Mouse (Mus musculus) erythroid progenitor cell, adult 5-6 weeks (primary cell): ENCODE measurements around the gene Nxph4. TPM values are rescaled to one million over a fixed set of nuclear protein-coding genes. Genes with fewer than 3 reads are reported as not detected.

Experiments
- ATAC-seq: replicated peaks from 2 replicates; pipeline ENCODE4 v1.8.0; 2016; ENCODE audit warnings: moderate number of reproducible peaks, mild to moderate bottlenecking, moderate TSS enrichment, inconsistent platforms; ENCODE audit not compliant: poor library complexity, low FRiP score, severe bottlenecking
- total RNA-seq, 2 experiments: library from RNA; stranded (forward) in 1 of 2; stranded (reverse) in 1 of 2; fragments of 150-400 nt in 1 of 2; fragments of 186-747, 209-891 nt in 1 of 2; gene quantifications; 2 replicates each; pipeline versions ENCODE4 v1.2.3 to v1.2.4; 2015 to 2017; ENCODE audit warnings: low replicate concordance in 2 of 2

Nxph4 gene
- total RNA-seq, 2 experiments from 2014 or later = not detected

DNA sequence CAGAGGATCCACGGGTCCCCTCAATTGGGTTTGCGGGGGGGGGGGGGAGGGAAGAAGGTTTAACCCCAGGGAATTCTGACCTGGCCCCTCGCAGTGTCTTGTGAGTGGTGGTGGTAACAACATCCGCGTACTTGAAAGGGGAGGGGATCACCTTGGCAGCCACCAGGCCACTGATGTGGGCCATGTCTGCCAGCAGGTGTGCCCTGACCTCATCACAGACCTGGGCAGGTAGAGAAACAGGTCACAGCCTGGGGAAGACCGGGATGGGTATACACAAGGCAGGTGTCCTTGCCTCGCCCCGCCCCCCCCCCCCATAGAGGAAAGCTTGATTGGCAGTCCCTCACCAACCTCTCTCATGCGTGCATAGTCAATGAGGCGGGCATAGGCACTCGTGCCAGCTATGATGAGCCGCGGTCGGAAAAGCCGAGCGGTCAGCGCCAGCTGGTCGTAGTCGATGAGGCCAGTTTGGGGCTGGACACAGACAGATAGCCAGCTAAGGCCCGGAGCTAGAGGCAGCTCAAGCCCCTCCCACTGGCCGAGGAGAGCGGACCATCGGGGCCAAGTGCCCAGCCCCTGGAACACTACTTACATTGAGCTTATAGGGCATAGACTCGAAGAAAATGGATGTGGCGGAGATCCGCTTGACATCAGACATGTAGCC, 15.2 kb downstream of the Nxph4 start:
- no peak for ATAC-seq

- no peak for ATAC-seq
Observed at GRCm38 (mm10) chr10:127517941-127518340, 16.4 kb downstream of the Nxph4 start.

DNA sequence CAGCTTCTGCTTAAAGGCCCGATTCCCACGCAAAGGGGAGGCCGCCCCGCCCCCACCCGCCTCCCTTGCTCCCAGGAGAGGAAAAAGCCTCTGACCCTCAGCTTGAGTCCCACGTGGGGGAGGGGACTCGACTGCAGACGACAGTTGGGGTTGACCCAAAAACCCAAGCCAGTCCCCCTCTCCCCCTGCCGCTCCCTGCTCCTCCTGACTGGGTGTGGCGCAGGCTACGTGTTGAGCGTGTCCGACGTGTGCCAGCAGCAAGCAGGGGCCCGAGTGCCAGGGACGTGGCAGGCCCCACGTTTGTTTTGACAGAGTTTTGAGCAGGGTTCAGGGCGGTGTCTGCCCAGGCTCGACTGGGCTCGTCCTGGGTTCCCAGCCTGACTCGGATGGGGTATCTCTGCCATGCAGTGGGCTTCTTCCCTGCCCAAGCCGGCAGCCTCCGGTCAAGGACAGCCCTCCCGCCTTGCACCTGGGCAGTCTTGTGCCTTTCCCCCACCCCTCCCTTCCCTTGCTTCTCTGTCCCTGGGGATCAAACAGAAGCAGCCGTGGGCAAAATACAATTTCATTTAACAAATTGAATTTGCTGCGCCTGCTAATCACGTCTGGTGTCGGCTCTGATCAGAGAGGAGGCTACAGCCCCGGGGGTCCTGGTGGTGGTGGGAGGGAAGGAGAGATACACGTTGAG, 17.6 kb downstream of the Nxph4 start:
- ATAC-seq = no peak

DNA sequence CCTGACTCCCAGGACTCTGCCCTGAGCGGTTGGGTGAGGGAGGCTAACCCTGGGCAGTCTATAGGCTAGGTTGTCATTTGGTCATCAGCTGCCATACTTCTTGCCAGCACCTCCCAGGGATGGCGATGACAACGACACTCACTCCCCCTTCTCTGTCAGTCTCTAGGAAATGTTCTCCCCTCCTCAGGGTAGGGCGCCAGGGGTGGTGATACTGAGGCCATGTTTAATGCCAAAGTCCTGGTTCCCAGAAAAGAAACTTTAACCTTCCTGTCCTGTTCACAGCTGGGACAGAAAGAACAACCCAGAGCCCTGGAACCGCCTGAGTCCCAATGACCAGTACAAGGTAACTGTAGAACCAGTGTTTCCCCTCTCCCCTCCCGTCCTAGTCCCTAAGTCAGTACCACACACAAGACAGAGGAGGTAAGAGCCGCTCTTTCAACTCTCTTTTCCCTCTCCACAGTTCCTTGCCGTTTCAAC, 18.3 kb downstream of the Nxph4 start:
- no peak for ATAC-seq

- ATAC-seq = no peak
Observed at GRCm38 (mm10) chr10:127515271-127515982, 18.9 kb downstream of the Nxph4 start.

DNA sequence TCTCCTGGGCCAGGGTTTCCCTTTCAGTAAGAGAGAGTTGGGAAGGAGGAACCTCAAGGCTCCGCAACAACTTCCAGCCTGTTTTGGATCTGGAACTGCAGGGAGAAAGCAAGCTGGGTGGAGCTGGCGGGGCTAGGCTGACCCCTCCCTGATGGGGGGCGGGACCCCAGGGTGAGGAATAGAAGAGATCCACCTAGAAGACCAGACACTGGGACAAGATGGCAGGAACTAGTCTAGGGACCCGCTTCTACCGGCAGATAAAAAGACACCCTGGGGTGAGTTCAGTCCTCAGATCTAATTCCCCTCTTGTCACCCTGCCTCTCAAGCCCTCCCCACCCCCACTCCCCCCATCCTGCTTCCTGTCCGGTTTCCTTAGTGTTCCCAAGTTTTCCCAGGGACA, 19.6 kb downstream of the Nxph4 start, which contains the start of gene Ndufa4l2:
TSS of gene Ndufa4l2 (plus strand) at position 204 of the 400 bp plus-strand sequence.
- ATAC-seq = no peak

- ATAC-seq = no peak
Observed at GRCm38 (mm10) chr10:127514111-127514698, 20.2 kb downstream of the Nxph4 start.

DNA sequence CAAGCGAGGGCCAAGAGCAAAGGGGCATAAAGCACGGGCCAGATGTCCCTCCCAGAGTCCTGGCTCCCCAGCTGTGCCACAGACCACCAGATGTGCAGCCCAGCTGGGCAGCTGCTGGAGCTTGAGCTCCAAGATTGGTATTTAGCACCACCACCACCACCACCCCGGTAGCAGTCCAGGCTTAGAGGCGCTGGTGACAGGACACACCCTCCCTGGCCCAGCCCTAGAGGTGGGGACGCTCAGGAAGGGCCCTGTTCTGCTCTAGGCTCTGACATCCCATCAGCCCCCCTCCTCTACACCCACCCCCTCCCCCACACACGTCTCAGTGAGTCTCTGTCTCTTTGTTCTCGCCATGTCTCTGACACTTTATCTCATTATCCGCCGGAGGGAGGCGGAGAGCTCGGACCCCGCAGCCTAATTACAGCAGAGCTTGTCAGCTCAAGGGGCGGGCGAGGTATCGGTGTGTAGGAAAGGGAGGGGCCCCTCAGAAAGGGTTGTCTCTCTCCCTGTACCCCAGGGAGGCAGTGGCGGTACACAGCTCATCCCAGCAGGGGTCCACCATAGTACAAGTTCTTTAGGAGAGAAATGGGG, 20.8 kb downstream of the Nxph4 start:
- ATAC-seq = no peak

DNA sequence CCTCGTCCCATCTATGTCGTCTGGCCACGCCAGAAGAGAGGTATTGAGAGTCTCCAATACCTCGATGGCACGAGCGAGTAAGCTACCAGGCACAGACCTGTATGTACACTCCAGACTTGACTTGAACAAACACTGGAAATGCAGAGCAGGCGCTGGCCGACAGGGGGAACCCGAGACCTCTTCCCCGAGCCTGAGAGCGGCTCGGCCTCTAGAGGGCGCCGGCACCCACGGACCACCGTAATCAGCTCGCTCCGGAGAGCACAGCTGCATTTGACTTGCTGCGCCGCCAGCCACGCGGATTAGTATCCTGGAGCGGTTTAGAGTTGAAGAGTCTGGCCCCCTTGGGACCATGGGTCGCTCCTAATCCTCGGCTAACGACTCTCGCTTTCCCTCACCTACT, 21.5 kb downstream of the Nxph4 start:
- ATAC-seq = peak; percentile 83

DNA sequence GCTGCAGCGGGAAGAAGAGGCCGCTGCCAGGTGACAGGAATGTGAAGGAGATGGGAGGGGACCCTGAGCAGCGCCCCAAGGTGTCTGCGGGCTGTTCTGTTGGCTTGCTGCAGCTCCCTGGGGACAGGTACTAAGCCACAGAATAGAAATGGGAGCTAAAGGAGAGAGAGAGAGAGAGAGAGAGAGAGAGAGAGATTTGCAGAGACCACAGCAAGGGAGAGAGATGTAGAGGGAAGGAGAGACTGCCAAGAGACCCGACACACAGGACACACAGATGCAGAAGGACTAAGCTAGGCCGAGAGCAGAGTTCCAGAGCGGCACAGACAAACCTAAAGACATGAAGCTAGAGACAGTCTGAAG, 22.1 kb downstream of the Nxph4 start:
- ATAC-seq = no peak

DNA sequence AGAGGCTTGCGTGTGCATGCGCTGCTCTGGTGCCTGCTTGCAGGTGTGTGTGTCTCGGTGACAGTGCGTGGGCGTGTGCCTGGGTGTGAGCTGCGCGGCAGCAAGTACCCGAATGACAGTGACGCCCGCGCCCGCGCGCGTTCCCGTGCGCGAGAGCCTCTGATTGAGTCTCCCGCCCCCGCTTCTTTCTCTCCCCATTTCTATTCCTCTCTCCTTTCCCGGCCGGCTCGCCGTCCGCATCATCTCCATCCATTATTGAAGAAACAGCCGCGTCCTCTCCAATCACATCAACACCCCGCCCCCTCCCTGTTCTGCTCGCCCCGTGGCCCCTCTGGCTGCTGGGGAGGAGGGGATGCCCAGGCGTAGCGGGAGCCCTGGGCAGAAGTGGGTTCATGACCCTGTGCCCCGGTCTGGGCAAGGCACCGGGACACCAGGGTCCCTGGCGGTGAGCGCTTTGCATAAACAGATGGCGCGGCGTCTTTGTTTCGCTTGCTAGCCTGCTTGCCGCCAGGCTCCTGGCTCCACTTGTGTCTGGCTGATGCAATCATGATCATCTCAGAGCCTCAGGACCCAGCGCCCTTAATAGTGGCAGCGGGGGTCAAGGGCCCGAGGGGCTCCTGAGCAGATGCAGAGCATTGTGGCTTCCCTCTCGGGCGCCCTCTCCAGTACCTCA, 22.6 kb downstream of the Nxph4 start:
- ATAC-seq = no peak

GRCm38 (mm10) chr10:127510895-127511617, 23.3 kb downstream of the Nxph4 start:
- no peak for ATAC-seq

DNA sequence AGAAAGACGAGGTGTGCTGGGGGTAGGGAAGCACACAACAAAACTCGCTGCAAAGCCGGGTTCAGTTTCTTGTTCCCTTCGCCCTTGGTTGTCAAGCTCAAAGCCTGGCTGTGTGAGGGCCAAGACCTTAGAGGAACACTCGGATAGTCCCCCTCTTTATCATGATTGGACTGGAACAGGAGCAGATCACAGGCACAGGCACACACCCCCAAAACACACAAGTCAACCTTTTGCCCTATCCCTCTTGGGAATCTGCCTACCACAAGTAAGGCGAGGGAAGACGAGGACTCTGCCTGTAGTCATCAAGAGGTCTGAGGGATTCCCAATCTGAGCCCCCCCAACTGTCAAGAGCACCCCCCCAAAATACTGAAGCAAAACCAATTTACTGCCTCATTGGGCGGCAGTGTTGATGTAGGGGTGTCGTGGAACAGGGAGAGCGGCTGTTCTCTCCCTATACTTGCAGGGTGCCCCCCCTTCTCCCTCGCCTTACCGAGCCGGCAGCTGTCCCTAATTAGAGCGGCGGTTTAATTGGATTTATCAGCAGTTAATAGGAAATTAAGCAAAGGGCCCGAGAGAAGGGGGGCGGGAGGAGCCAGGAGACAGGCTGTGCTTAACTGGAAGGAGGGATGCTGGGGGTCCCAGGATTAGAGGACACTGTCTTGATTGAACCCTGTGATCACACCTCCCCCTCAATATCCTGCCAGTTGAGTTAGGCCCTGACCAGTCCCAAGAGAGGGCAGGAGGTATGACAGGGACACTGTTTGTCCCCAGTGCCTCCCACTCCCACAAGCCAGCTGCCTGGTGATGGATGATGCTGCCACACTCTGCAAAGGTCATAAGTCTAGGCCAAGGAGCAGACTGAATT, 24.3 kb downstream of the Nxph4 start:
- ATAC-seq = no peak

DNA sequence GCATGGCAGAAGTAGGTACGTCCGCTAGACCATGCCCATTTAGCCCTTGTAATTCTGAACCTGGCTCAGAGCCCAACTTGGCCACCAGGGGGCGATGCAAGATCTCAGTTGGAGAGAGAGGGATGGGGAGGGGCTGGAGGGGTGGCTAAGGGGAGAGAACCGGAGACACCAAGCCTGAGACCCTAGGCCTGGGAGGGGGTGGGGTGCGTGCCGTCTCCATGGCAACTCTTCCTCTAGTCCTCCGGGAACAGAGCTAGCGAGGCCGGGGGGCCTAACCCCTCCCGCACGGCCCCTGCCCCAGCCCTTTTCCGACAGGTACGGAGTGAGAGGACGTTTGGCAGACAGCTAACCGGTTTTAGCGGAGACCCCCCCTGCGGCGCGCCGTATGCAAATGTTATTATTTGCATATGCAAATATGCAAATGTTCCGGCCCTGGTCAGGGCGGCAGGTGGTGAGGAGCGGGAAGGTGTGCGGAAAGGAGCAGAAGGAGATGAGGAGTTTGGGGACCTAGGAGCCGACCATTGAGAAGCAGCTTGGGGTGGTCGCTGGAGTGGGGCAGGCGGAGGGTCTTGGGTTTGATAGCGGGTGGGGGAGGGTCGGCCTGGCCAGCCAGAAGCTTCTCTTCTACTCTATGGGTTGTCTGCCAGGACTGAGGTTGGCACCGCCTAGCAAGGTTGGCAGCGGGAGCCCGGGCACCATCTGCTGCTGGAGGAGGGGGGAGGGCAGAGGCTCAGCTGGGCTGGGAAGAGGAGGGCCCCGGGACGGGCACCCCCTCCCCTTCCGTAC, 25.1 kb downstream of the Nxph4 start:
- 0 out of 2 replicates have a peak, but pooled peaks have one; percentile 39 for ATAC-seq

GRCm38 (mm10) chr10:127508239-127508638, 26.1 kb downstream of the Nxph4 start:
- ATAC-seq = no peak

DNA sequence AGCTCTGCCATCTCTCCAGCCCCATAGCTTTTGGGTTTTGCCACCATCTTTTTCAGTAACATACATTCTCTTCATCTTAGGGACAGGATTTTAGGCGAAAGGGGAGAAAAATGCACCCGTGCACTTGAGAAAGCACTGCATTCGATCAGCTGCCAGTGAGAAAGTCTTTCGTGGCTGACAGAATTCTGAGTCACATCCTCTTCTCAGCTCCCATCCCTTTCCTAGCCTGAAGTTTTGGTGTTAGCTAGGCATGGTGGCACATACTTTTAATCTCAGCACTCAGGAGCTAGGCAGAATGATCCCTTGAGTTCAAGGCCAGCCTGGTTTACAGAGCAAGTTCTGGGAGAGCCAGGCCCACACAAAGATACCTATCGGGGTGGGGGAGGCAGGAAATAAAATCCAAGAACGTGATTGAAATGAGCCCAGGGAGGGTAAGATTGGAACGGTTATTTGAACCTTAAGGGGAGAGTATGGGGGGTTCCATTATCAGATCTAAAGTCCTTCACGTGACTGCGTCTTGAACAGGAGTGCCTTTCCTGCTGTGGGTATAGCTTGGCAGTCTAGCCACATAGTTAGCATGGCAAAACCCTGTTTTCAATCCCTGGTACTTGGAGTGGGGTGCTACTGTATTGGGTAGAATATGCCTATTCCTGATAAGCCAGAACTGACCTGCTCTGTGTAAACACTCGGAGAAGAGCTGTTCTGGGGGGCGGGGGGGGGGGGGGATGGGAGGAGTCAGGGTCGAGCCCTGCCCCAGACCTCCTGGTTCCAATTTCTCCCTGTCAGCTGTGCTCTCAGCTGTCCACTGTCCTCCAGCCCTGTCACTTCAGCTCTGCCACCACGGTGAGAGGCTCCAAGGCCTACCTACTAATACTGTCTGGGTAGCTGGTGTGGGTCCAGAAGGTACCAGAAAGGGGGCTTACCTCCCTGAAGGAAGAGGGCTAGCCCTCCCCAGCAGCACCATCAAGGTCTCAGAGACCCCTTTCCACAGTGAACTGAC, 33.2 kb downstream of the Nxph4 start, which contains the start of gene Stac3:
TSS of gene Stac3 (plus strand) at position 793 of the 1,000 bp plus-strand sequence.
- no peak for ATAC-seq
